Mouse (Mus musculus) ES-E14 (cell line): ENCODE results near the gene Chsy1.

Experiments
- CHD2 ChIP-seq: IDR thresholded peaks from 2 replicates; pipeline ENCODE4 v1.6.1; 2014; ENCODE audit warnings: mild to moderate bottlenecking, low read depth, low read length, inconsistent platforms
- MAFK ChIP-seq: IDR thresholded peaks from 2 replicates; pipeline ENCODE4 v1.6.1; 2014; ENCODE audit warnings: mild to moderate bottlenecking, low read depth, low read length, inconsistent platforms; ENCODE audit not compliant: insufficient read depth
- ZC3H11A ChIP-seq: IDR thresholded peaks from 2 replicates; pipeline ENCODE4 v1.6.1; 2012; ENCODE audit warnings: low read depth, mild to moderate bottlenecking, inconsistent platforms, low read length, borderline replicate concordance
- ZNF384 ChIP-seq: IDR thresholded peaks from 2 replicates; pipeline ENCODE4 v1.6.1; 2012; ENCODE audit warnings: low read depth, low read length, inconsistent platforms

- no peak for TF ChIP-seq CHD2
- no peak for TF ChIP-seq ZC3H11A
- no peak for TF ChIP-seq ZNF384
- TF ChIP-seq MAFK, result no peak
Measured at GRCm38 (mm10) chr7:66106581-66107056, 2.7 kb upstream of the Chsy1 start.
